Mouse (Mus musculus) lung, embryonic 16.5 days (tissue): ENCODE data around the gene Tedc2. TPM values are rescaled to one million over a fixed set of nuclear protein-coding genes. Genes with fewer than 3 reads are reported as not detected.

Experiments
- ATAC-seq: fragments of 200-750 bp; cut with Nextera tagmentation; 2 replicates; pipeline ENCODE4 v1.8.0; 2017; ENCODE audit warnings: low read depth, mild to moderate bottlenecking, moderate library complexity
- H3K27ac ChIP-seq: fragments of 300-500 bp; sonication (generic); 2 replicates; pipeline ENCODE4 v1.5.1; 2014; ENCODE audit warnings: mild to moderate bottlenecking, control low read depth, low read length
- H3K27me3 ChIP-seq: fragments of 300-500 bp; sonication (generic); 2 replicates; pipeline ENCODE4 v1.6.1; 2014; ENCODE audit warnings: low read depth, low read length, mixed read lengths; ENCODE audit not compliant: control insufficient read depth, insufficient read depth
- H3K36me3 ChIP-seq: fragments of 300-500 bp; sonication (generic); 2 replicates; pipeline ENCODE4 v1.6.1; 2014; ENCODE audit warnings: low read length; ENCODE audit not compliant: control insufficient read depth, insufficient read depth
- H3K4me1 ChIP-seq: fragments of 300-500 bp; sonication (generic); replicated peaks from 2 replicates; pipeline ENCODE4 v1.6.1; 2014; ENCODE audit warnings: low read length, mixed read lengths; ENCODE audit not compliant: control insufficient read depth, insufficient read depth
- H3K4me2 ChIP-seq: fragments of 300-500 bp; sonication (generic); 2 replicates; pipeline ENCODE4 v1.6.1; 2014; ENCODE audit warnings: low read depth, low read length, control low read depth
- H3K4me3 ChIP-seq: fragments of 300-500 bp; sonication (generic); 2 replicates; pipeline ENCODE4 v1.5.1; 2014; ENCODE audit warnings: mild to moderate bottlenecking, low read length, control low read depth
- H3K9ac ChIP-seq: fragments of 300-500 bp; sonication (generic); 2 replicates; pipeline ENCODE4 v1.6.1; 2014; ENCODE audit warnings: low read length, control low read depth
- H3K9me3 ChIP-seq: fragments of 300-500 bp; sonication (generic); 2 replicates; pipeline ENCODE4 v1.6.1; 2016; ENCODE audit warnings: low read length; ENCODE audit not compliant: control insufficient read depth
- WGBS: fragments of 180-500 bp; shearing (Covaris S2); extraction: QIAGEN DNeasy Blood & Tissue Kit; methylation state at CpG from one replicate; pipeline ENCODE4 v1.1.7; 2014; 5-methylcytosine and 5-hydroxymethylcytosine counted together
- polyA plus RNA-seq: library from polyadenylated mRNA; unstranded; fragments of >200 nt; fragmentation: Nextera tagmentation; extraction: Ambion mirVana; gene quantifications from 2 replicates; pipeline ENCODE4 v1.2.1, GENCODE M21; 2015

Tedc2 gene
- polyA plus RNA-seq, 1 experiment from 2014 or later = 11.3 TPM

DNA sequence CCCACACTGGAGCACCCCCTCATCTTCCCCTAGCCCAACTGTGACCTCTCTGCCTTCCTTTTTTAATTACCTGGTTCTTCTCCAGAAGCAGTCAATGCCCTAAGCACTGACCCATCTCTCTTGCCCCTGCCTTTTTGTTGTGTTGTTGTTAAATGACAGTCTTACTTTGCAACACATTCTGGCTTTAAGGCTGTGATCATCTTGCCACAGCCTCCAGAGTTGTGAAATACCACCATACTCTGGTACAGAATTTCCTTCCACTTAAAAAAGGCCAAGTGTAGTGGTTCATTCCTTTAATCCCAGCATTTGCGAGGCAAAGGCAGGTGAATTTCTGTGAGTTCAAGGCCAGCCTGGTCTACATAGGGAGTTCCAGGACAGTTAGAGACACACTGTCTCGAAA, 29.7 kb downstream of the Tedc2 start:
- H3K9ac ChIP-seq = no peak overlapping the region
- WGBS = 84% methylated on average over 2 of the region's 2 CpGs
- no peaks in the 10 kb centered on the region for H3K4me1 ChIP-seq
- no peaks in the 10 kb centered on the region; the same call in 1 of the 2 replicates for H3K36me3 ChIP-seq
- H3K27me3 ChIP-seq = no peaks in the 10 kb centered on the region
- no peak overlapping the region for H3K27ac ChIP-seq
- ATAC-seq = no peak
- H3K4me3 ChIP-seq = no peak overlapping the region
- no peak overlapping the region for H3K4me2 ChIP-seq
- no peaks in the 10 kb centered on the region for H3K9me3 ChIP-seq

DNA sequence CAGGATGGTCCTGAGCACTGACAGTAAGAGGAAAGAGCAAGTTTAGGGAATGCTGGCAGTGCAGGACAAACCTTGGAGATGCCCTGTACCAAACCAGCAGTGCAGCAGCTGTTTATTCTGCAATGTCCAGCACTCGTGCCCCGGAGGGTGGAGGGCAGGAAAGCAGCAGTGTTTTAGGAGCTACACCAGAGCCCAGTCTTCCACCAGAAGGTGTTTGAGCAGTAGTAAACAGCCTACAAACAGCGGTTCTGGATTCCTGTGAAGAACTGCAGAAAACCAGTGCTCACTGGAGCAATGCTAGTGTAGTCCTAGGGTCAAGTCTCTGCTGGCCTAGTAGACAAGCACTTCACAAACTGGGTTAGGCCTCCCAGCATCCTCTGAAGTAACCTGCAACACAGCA, 46.4 kb downstream of the Tedc2 start:
- ATAC-seq = no peak
- 63% methylated on average over 3 of the region's 3 CpGs for WGBS
- H3K9ac ChIP-seq = no peak overlapping the region

DNA sequence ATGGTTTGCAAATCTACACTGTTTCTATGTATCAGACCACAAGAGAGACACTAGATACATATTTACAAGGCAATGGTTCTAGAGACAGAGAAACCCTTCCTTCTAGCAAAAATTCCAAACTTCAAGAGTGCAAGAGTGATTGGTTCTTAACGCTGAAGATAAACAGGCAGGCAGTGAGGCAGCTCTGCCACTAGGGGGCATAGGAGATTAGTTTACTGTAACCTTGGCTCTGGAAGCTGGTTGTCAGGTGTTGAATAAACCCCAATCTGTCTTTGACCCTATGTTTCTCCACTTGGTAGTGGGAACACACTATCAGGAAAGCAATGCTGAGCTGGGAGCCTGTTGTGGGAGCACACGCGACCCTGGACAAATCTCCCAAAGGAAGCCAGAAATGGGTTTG, 47.2 kb downstream of the Tedc2 start:
- no peak for ATAC-seq
- Histone ChIP-seq H3K4me3 (no peak overlapping the region), H3K27me3 (no peaks in the 10 kb centered on the region), H3K9ac (no peak overlapping the region), H3K27ac (no peak overlapping the region), H3K36me3 (no peaks in the 10 kb centered on the region), H3K9me3 (no peaks in the 10 kb centered on the region), H3K4me1 (no peaks in the 10 kb centered on the region; the same call in 1 of the 2 replicates), H3K4me2 (no peak overlapping the region)
- WGBS = 4% methylated on average over 3 of the region's 3 CpGs

More for the DNA sequence above, 46.4 kb downstream of the Tedc2 start:
- H3K4me3 ChIP-seq = no peak overlapping the region
- H3K9me3 ChIP-seq = no peaks in the 10 kb centered on the region
- H3K4me1 ChIP-seq = no peaks in the 10 kb centered on the region; the same call in 1 of the 2 replicates
- H3K27me3 ChIP-seq = no peaks in the 10 kb centered on the region
- no peaks in the 10 kb centered on the region for H3K36me3 ChIP-seq
- no peak overlapping the region for H3K27ac ChIP-seq
- no peak overlapping the region for H3K4me2 ChIP-seq

DNA sequence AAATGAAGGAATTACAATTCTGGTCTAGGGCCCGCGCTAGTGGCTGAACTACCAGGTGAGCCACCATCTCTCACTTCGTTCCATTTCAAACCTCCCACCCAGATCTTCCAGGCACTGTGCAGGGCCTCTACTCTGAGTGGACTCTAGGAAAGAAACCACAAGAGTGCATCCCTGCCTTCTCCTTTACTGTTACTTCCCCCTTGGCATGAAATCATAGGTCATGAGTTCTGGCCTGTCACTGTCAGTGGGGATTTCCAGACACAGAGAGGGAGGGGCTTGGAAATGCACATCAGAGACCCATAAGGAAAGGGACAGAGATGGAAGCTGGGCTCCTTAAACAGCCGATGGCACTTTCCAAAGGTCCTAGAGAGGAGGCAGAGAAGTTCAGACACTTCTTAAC, 48.9 kb downstream of the Tedc2 start:
- H3K27ac ChIP-seq = no peak overlapping the region
- no peak overlapping the region for H3K4me3 ChIP-seq
- WGBS = 83% methylated on average over 4 of the region's 4 CpGs
- no peaks in the 10 kb centered on the region for H3K36me3 ChIP-seq
- H3K4me1 ChIP-seq = peaks cover 10% of the 10 kb centered on the region
- ATAC-seq = no peak
- H3K4me2 ChIP-seq = no peak overlapping the region
- no peaks in the 10 kb centered on the region for H3K27me3 ChIP-seq
- no peak overlapping the region for H3K9ac ChIP-seq
- H3K9me3 ChIP-seq = no peaks in the 10 kb centered on the region

DNA sequence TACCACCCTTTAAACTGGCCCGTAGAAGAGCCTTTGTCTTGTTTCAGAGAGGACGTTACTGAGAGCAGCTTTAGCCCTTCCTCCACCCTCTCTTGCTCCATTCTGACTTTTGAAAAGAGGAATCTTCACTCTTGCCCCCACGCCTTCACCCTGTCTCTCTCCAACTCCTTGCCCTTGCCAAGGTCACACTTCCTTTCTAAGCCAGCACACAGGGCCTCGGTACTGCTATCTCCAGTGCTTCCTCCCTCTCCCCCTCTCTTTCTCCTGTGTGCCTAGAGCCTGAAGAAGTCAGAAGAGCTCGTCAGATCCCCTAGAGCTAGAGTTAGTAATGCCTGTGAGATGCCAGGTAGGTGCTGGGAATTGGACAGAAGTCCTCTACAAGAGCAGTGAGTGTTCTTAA, 49.9 kb downstream of the Tedc2 start:
- Histone ChIP-seq H3K36me3 (peaks cover 4% of the 10 kb centered on the region), H3K4me2 (no peak overlapping the region), H3K9ac (no peak overlapping the region), H3K4me1 (peaks cover 10% of the 10 kb centered on the region), H3K4me3 (no peak overlapping the region), H3K9me3 (no peaks in the 10 kb centered on the region), H3K27me3 (no peaks in the 10 kb centered on the region), H3K27ac (no peak overlapping the region)
- WGBS = 70% methylated on average over 5 of the region's 5 CpGs
- no peak for ATAC-seq

DNA sequence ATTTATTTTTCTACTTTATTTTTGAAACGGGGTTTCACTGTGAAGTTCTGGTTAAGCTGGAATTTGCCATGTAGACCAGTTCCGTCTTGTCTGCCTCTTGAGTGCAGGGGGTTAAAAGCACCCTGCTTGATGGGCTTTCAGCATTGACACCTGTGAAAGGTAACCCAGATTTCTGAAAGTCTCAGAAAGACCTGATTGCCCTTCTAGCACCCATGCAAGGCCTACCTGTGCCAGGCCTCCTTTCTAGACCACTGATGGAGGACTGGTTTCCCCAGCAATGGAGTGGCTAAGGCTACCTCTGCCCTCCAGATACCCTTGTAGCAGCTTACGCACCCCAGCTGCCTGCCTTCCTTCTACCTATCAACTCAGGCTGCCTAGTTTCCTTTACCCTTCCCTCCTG, 50.5 kb downstream of the Tedc2 start:
- Histone ChIP-seq H3K4me3 (peak overlapping the region; percentile 90), H3K4me1 (peaks cover 10% of the 10 kb centered on the region), H3K27ac (peak overlapping the region; percentile 96; the same call in 1 of the 2 replicates), H3K27me3 (no peaks in the 10 kb centered on the region), H3K9me3 (no peaks in the 10 kb centered on the region), H3K4me2 (peak overlapping the region; percentile 85), H3K36me3 (peaks cover 4% of the 10 kb centered on the region), H3K9ac (peak overlapping the region; percentile 91)
- 44% methylated on average over 3 of the region's 3 CpGs for WGBS
- ATAC-seq = no peak

DNA sequence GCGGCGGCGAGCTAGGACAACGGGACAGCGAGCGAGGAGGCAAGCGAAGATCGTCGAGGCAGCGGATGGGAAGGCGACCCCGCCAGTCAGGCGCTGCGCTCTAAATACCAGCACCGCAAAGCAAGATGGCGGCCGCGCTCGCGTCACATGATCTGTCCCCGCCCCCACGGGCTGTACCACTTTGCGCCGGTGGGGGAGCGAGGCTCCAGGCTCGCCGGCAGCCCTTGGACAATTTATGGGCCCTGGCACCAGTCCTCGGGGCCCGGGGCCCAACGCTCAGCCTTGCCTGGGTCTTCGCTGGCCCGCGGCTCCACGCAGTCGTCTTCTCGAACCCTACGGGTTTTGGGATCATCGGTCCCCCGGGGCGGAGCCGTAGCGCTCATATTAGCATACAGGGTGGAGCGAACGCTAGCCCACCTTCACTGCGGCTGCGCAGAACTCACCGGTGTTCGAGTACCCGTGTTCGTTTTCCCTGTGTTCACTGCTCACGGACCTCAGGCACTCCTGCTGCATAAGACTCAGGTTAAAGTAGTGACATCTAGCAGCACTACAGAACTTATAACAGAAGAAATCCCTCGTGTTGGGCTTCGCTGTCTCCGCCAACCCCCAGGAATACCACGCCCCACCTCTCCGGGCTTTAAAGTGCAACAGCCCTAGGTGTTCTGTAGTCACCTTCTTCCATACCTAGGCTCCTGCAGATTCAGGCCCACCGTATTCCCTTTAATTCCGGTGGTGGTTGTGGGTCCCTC, 51.2 kb downstream of the Tedc2 start, which contains the start of gene Atp6v0c:
Gene Atp6v0c, minus strand, starts transcription at position 386 of the 749 bp plus-strand sequence.
- H3K36me3 ChIP-seq = peaks cover 4% of the 10 kb centered on the region
- under 1% methylated on average over 58 of the region's 58 CpGs for WGBS
- peak; percentile 93 for ATAC-seq
- no peaks in the 10 kb centered on the region for H3K9me3 ChIP-seq
- H3K4me3 ChIP-seq = peak within 1 kb of the TSS; percentile 90
- H3K9ac ChIP-seq = peak within 1 kb of the TSS; percentile 91
- H3K4me1 ChIP-seq = peaks cover 10% of the 10 kb centered on the region
- H3K27ac ChIP-seq = peak within 1 kb of the TSS; percentile 96
- no peaks in the 10 kb centered on the region for H3K27me3 ChIP-seq
- peak within 1 kb of the TSS; percentile 85 for H3K4me2 ChIP-seq

DNA sequence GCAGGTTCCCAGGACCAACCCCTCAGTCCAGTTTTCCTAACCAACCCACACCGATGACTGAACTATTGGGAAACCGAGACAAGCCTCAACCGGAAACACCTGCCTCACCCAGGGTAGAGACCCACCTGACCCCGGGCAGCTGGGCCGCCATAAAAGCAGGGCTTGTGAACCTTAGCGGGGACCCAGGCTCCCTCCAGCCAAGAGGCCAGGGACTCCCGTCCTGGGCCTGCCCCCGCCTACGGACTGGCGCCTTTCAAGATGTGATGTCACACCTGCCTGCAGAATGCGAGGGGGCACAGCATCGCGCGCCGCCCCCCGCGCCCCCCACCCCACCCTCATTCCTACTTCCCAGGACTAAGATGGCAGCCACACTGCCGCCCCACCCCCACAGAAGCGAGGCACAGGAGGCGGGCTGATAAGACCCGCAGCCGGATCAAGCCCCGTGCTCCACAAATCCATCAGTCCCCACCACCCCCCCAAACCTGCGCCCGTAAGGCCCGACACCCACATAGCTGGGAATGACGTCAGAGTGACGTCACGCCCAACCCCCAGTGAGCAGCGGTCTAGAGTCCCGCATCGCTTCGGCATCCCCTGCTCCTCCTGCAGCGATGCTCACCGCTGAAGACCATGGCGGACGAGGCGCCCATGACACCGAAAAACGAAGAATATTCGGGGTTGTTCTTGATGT, 51.9 kb downstream of the Tedc2 start:
- Histone ChIP-seq H3K4me2 (peak overlapping the region; percentile 85), H3K27ac (peak overlapping the region; percentile 96), H3K4me1 (peaks cover 10% of the 10 kb centered on the region), H3K4me3 (peak overlapping the region; percentile 90), H3K27me3 (no peaks in the 10 kb centered on the region), H3K9ac (peak overlapping the region; percentile 91), H3K36me3 (peaks cover 4% of the 10 kb centered on the region), H3K9me3 (no peaks in the 10 kb centered on the region)
- WGBS = under 1% methylated on average over 37 of the region's 41 CpGs
- peak; percentile 56 for ATAC-seq

DNA sequence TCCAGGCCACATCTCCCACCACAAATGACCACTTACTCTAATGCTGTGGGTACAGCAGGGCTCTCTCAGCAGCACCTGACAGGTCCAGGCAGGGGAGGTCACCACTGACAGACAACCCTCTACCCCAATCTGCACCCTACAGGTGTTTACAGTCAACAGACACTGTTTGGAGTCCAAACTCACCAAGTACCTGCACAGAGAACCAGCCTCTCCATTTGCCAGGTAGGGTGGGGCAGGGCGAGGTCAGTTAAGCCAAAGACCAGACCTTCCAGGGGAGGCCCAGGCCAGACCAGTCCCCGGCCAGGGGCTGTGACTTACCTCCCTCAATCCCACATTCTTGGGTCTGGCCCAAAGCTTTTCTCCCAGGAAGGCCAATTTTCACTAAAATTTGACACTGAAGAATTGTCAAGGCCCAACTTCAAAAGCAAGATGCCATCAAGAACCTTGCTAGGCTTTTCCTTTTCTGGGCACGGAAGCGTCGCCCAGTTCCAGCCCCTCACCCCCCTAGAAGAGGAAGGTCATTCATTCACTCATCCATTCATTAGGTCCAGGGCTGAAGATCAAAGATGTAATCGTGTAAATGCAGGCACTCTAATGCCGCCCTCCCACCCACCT, 52.7 kb downstream of the Tedc2 start:
- Histone ChIP-seq H3K4me1 (peaks cover 11% of the 10 kb centered on the region), H3K36me3 (peaks cover 4% of the 10 kb centered on the region), H3K27me3 (no peaks in the 10 kb centered on the region), H3K9me3 (no peaks in the 10 kb centered on the region), H3K4me3 (peak overlapping the region; percentile 90), H3K27ac (peak overlapping the region; percentile 96; the same call in 1 of the 2 replicates), H3K9ac (peak overlapping the region; percentile 91), H3K4me2 (peak overlapping the region; percentile 85)
- no peak for ATAC-seq
- 44% methylated on average over 7 of the region's 7 CpGs for WGBS
